Mouse (Mus musculus) erythroblast, embryonic 14.5 days (primary cell): ENCODE measurements around the gene Tubb1.

Experiments used
- GATA1 ChIP-seq: IDR thresholded peaks from 2 replicates; pipeline ENCODE4 v1.6.1; 2012; ENCODE audit warnings: low read length, inconsistent platforms, mixed read lengths
- TAL1 ChIP-seq: IDR thresholded peaks from 3 replicates; pipeline ENCODE4 v1.6.1; 2012; ENCODE audit warnings: low read length, inconsistent platforms, mixed read lengths

GRCm38 (mm10) chr2:174477543-174478319 is 27.2 kb downstream of the Tubb1 start:
- TF ChIP-seq GATA1 (no peak), TAL1 (no peak)
